Mouse (Mus musculus) retina, postnatal 1 day (tissue): ENCODE results near the gene Ugt1a7c.

Experiments used
- DNase-seq: peaks from one replicate; pipeline ENCODE4 v3.0.0-alpha.2; 2012

The Ugt1a7c gene

GRCm38 (mm10) chr1:88264237-88264868 is 169.5 kb downstream of the Ugt1a7c start:
- no peak for DNase-seq

GRCm38 (mm10) chr1:88264869-88265240 is 170.0 kb downstream of the Ugt1a7c start:
- DNase-seq, result no peak

GRCm38 (mm10) chr1:88266123-88266522 is 171.3 kb downstream of the Ugt1a7c start:
- DNase-seq, result no peak

GRCm38 (mm10) chr1:88267489-88267888 is 172.6 kb downstream of the Ugt1a7c start:
- DNase-seq, result no peak

- DNase-seq, result no peak
Measured at GRCm38 (mm10) chr1:88268070-88268469, 173.2 kb downstream of the Ugt1a7c start.
